In genomic region chr2:33544203-33544762, GRCm38 (mm10) we compare ENCODE assay signal across 8 mouse cellular contexts.
DNase-seq lines count a peak whose midpoint lies in the region; ATAC-seq and TF ChIP-seq lines count a peak whose summit lies in the region.

No protein-coding gene starts in this region.

- H3K9ac ChIP-seq in ES-E14 (ENCODE audit: insufficient read depth, low read depth, low read length, poor library complexity, severe bottlenecking): peak overlapping the region; percentile 26; the same call in 1 of the 2 replicates
- peak overlapping the region; percentile 68 for H3K9ac ChIP-seq in forebrain, embryonic 13.5 days
- H3K9ac ChIP-seq in kidney, embryonic 16.5 days (replicated peaks; ENCODE audit: low read length): peak overlapping the region; percentile 57
- H3K9ac ChIP-seq in midbrain, embryonic 15.5 days: peak overlapping the region; percentile 57

- H3K9me3 ChIP-seq in ES-E14 (ENCODE audit: control insufficient read depth, insufficient read depth, low read depth, low read length): no peaks in the 10 kb centered on the region
- H3K9me3 ChIP-seq in forebrain, embryonic 13.5 days (replicated peaks): no peaks in the 10 kb centered on the region
- no peaks in the 10 kb centered on the region for H3K9me3 ChIP-seq in kidney, embryonic 16.5 days (ENCODE audit: low read length)
- no peaks in the 10 kb centered on the region for H3K9me3 ChIP-seq in midbrain, embryonic 15.5 days

- no peak for ATAC-seq in cerebellum, adult (ENCODE audit: insufficient number of reproducible peaks, low FRiP score, low TSS enrichment)
- no peak for ATAC-seq in forebrain, embryonic 13.5 days
- peak; percentile 68 for ATAC-seq in kidney, embryonic 16.5 days (ENCODE audit: low FRiP score, low TSS enrichment)
- peak; percentile 15; the same call in 1 of the 2 replicates for ATAC-seq in midbrain, embryonic 15.5 days (replicated peaks)

- peaks cover 59% of the 10 kb centered on the region for H3K27me3 ChIP-seq in forebrain, embryonic 13.5 days
- H3K27me3 ChIP-seq in kidney, embryonic 16.5 days (ENCODE audit: insufficient read depth, low read length): peaks cover 44% of the 10 kb centered on the region
- peaks cover 8% of the 10 kb centered on the region; the same call in 1 of the 2 replicates for H3K27me3 ChIP-seq in midbrain, embryonic 15.5 days (replicated peaks)

- WGBS in forebrain, embryonic 13.5 days: 0% methylated on average over 40 of the region's 43 CpGs
- WGBS in kidney, embryonic 16.5 days: under 1% methylated on average over 41 of the region's 43 CpGs
- WGBS in midbrain, embryonic 15.5 days: under 1% methylated on average over 31 of the region's 43 CpGs

- peak overlapping the region; percentile 54 to 57 for H3K4me3 ChIP-seq in ES-E14 (ENCODE audit: insufficient read depth in 1 of 2, low read depth in 1 of 2, low read length in 2 of 2, poor library complexity in 1 of 2, severe bottlenecking in 1 of 2)
- H3K4me3 ChIP-seq in forebrain, embryonic 13.5 days: peak overlapping the region; percentile 49
- H3K4me3 ChIP-seq in kidney, embryonic 16.5 days (ENCODE audit: low read length): peak overlapping the region; percentile 53
- peak overlapping the region; percentile 45 for H3K4me3 ChIP-seq in midbrain, embryonic 15.5 days

- H3K36me3 ChIP-seq in ES-E14 (ENCODE audit: control insufficient read depth, insufficient read depth, low read length, poor library complexity, severe bottlenecking): no peaks in the 10 kb centered on the region
- no peaks in the 10 kb centered on the region for H3K36me3 ChIP-seq in forebrain, embryonic 13.5 days (ENCODE audit: poor library complexity, severe bottlenecking)
- H3K36me3 ChIP-seq in kidney, embryonic 16.5 days (ENCODE audit: insufficient read depth, low read length): no peaks in the 10 kb centered on the region
- H3K36me3 ChIP-seq in midbrain, embryonic 15.5 days (replicated peaks): no peaks in the 10 kb centered on the region

- H3K4me2 ChIP-seq in forebrain, embryonic 13.5 days: peak overlapping the region; percentile 81
- H3K4me2 ChIP-seq in kidney, embryonic 16.5 days (replicated peaks; ENCODE audit: low read depth, low read length): peak overlapping the region; percentile 91
- H3K4me2 ChIP-seq in midbrain, embryonic 15.5 days: peak overlapping the region; percentile 86

- no peak overlapping the region for H3K27ac ChIP-seq in ES-E14 (ENCODE audit: insufficient read depth, low read depth, low read length, poor library complexity, severe bottlenecking)
- H3K27ac ChIP-seq in forebrain, embryonic 13.5 days: peak overlapping the region; percentile 75
- H3K27ac ChIP-seq in kidney, embryonic 16.5 days (ENCODE audit: low read length): no peak overlapping the region
- H3K27ac ChIP-seq in midbrain, embryonic 15.5 days: peak overlapping the region; percentile 88

- DNase-seq in cerebellum, adult 11 months: peak; percentile 54
- no peak for DNase-seq in ES-E14 (ENCODE audit: low read depth, low spot score)
- DNase-seq in gastrocnemius, postnatal 25 days: no peak
- no peak for DNase-seq in adrenal gland, adult 18-20 months (ENCODE audit: low spot score in 2 of 2)

- H3K4me1 ChIP-seq in ES-E14 (ENCODE audit: control insufficient read depth in 2 of 2, insufficient read depth in 2 of 2, low read length in 2 of 2, poor library complexity in 1 of 2): peaks cover 0 to 6% of the 10 kb centered on the region in 2 experiments; a peak in 1 of 4 replicates
- peaks cover 37% of the 10 kb centered on the region for H3K4me1 ChIP-seq in forebrain, embryonic 13.5 days
- peaks cover 16% of the 10 kb centered on the region for H3K4me1 ChIP-seq in kidney, embryonic 16.5 days (ENCODE audit: insufficient read depth, low read length)
- peaks cover 41% of the 10 kb centered on the region for H3K4me1 ChIP-seq in midbrain, embryonic 15.5 days

- in situ Hi-C loops in ES-E14 (cut with MboI; ENCODE audit: low sequenced_read_pairs in 2 of 2, unreplicated experiment in 2 of 2): no loop called here

TF ChIP-seq in ES-E14, 5 proteins besides CTCF, POLR2A, EP300 and RAD21:
- TF ChIP-seq MAFK (IDR thresholded peaks at IDR 0.05; ENCODE audit: insufficient read depth, low read depth, low read length): no peak
- TF ChIP-seq CHD2 (IDR thresholded peaks at IDR 0.05; ENCODE audit: low read depth, low read length): no peak
- TF ChIP-seq ZC3H11A (IDR thresholded peaks at IDR 0.05; ENCODE audit: borderline replicate concordance, low read depth, low read length): no peak
- no peak for TF ChIP-seq HCFC1 (IDR thresholded peaks at IDR 0.05; ENCODE audit: borderline replicate concordance, insufficient read depth, low read length)

Comparison
In these comparisons a context has a peak if more than half of its experiments do, and no peak if none do; other contexts are left out.
1. ATAC-seq: peak in kidney, embryonic 16.5 days (single experiment) and midbrain, embryonic 15.5 days (single experiment); none in cerebellum, adult (single experiment) and forebrain, embryonic 13.5 days (single experiment).
2. H3K27ac ChIP-seq: peak in forebrain, embryonic 13.5 days (single experiment) and midbrain, embryonic 15.5 days (single experiment); none in ES-E14 (single experiment) and kidney, embryonic 16.5 days (single experiment).
3. Peak in every context shown above with its lines, with median percentiles within 50 percentile points of each other: H3K4me3 ChIP-seq, H3K9ac ChIP-seq and H3K4me2 ChIP-seq.